In genomic region chr7:140070042-140070711, GRCm38 (mm10) we compare ENCODE assay signal across 9 mouse cellular contexts. TPM values are rescaled to one million over a fixed set of nuclear protein-coding genes. Genes with fewer than 3 reads are reported as not detected.
DNase-seq lines count a peak whose midpoint lies in the region; ATAC-seq and TF ChIP-seq lines count a peak whose summit lies in the region.
"Had no signal": no experiment of that assay in that cellular context is flagged by ENCODE, and none has a peak within 500 bp of the region (broad histone marks: within the 10 kb centered on the region; RNA-seq: fewer than 3 reads in every experiment).

No protein-coding gene starts in this region.

- peaks cover 80% of the 10 kb centered on the region for H3K27me3 ChIP-seq in heart, embryonic 12.5 days (replicated peaks)
- peaks cover 32% of the 10 kb centered on the region for H3K27me3 ChIP-seq in liver, embryonic 15.5 days
- peaks cover 8% of the 10 kb centered on the region for H3K27me3 ChIP-seq in stomach, embryonic 15.5 days (replicated peaks)

- H3K9ac ChIP-seq in heart, embryonic 12.5 days: peak overlapping the region; percentile 66
- no peak overlapping the region for H3K9ac ChIP-seq in liver, embryonic 15.5 days
- H3K9ac ChIP-seq in stomach, embryonic 15.5 days: no peak overlapping the region

- H3K4me1 ChIP-seq in lung, adult 2 months (ENCODE audit: control insufficient read depth, insufficient read depth, low read length): no peaks in the 10 kb centered on the region
- peaks cover 8% of the 10 kb centered on the region; the same call in 1 of the 2 replicates for H3K4me1 ChIP-seq in heart, embryonic 12.5 days (replicated peaks)
- no peaks in the 10 kb centered on the region for H3K4me1 ChIP-seq in liver, embryonic 15.5 days (replicated peaks)
- no peaks in the 10 kb centered on the region for H3K4me1 ChIP-seq in stomach, embryonic 15.5 days

- no peaks in the 10 kb centered on the region for H3K36me3 ChIP-seq in heart, embryonic 12.5 days
- H3K36me3 ChIP-seq in liver, embryonic 15.5 days (replicated peaks): no peaks in the 10 kb centered on the region
- H3K36me3 ChIP-seq in stomach, embryonic 15.5 days: no peaks in the 10 kb centered on the region

- peak; percentile 71; the same call in 1 of the 2 replicates for TF ChIP-seq POLR2A in lung, adult 2 months (IDR thresholded peaks at IDR 0.05; ENCODE audit: borderline replicate concordance, extremely low read depth, low read depth, low read length)

- no peak for DNase-seq in lung, adult 2 months
- no peak for DNase-seq in lung, postnatal 25 days (ENCODE audit: low spot score)
- no peak for DNase-seq in layer of hippocampus, adult 11-12 months (ENCODE audit: low spot score)
- no peak for DNase-seq in urinary bladder, adult 2 months (ENCODE audit: low spot score)

- WGBS in lung, adult 2 months: 31% methylated on average over 39 of the region's 39 CpGs
- 22% methylated on average over 39 of the region's 39 CpGs for WGBS in heart, embryonic 12.5 days
- WGBS in liver, embryonic 15.5 days (ENCODE audit: insufficient replicate concordance): 27% methylated on average over 39 of the region's 39 CpGs
- WGBS in stomach, embryonic 15.5 days: 31% methylated on average over 39 of the region's 39 CpGs

- no peak for TF ChIP-seq CTCF in lung, adult 2 months (IDR thresholded peaks at IDR 0.05; ENCODE audit: insufficient read depth, low read length)

- H3K9me3 ChIP-seq in heart, embryonic 12.5 days (replicated peaks): peaks cover 3% of the 10 kb centered on the region; the same call in 1 of the 2 replicates
- no peaks in the 10 kb centered on the region for H3K9me3 ChIP-seq in liver, embryonic 15.5 days (replicated peaks)
- H3K9me3 ChIP-seq in stomach, embryonic 15.5 days: no peaks in the 10 kb centered on the region

- ATAC-seq in heart, embryonic 12.5 days (ENCODE audit: insufficient number of reproducible peaks, low FRiP score): peak; percentile 51; the same call in 1 of the 2 replicates
- no peak for ATAC-seq in liver, embryonic 15.5 days (ENCODE audit: insufficient read depth)
- no peak for ATAC-seq in stomach, embryonic 15.5 days (ENCODE audit: insufficient read depth, low FRiP score, low read depth)
- ATAC-seq in frontal cortex, adult (ENCODE audit: low TSS enrichment): no peak

- H3K27ac ChIP-seq in heart, embryonic 12.5 days (ENCODE audit: poor library complexity, severe bottlenecking): no peak overlapping the region
- no peak overlapping the region for H3K27ac ChIP-seq in liver, embryonic 15.5 days (replicated peaks)
- no peak overlapping the region for H3K27ac ChIP-seq in stomach, embryonic 15.5 days

- peak overlapping the region; percentile 41 for H3K4me3 ChIP-seq in lung, adult 2 months (replicated peaks; ENCODE audit: extremely low read depth, low read depth, low read length)
- H3K4me3 ChIP-seq in heart, embryonic 12.5 days: peak overlapping the region; percentile 45
- H3K4me3 ChIP-seq in liver, embryonic 15.5 days (replicated peaks): peak overlapping the region; percentile 29
- H3K4me3 ChIP-seq in stomach, embryonic 15.5 days (replicated peaks): peak overlapping the region; percentile 26

- peak overlapping the region; percentile 77 for H3K4me2 ChIP-seq in heart, embryonic 12.5 days
- H3K4me2 ChIP-seq in liver, embryonic 15.5 days: peak overlapping the region; percentile 50
- H3K4me2 ChIP-seq in stomach, embryonic 15.5 days: peak overlapping the region; percentile 53

RNA-seq across cellular contexts. Expression of gene Caly, which starts 12.2 kb away (rescaled TPM):
- polyA plus RNA-seq in lung, adult 2 months (2012; rRNA removed): 0.20 and 0.27 TPM in 2 replicates
- 0.36 and 0.59 TPM in 2 replicates for polyA plus RNA-seq in heart, embryonic 12.5 days (2016; fragmentation: Nextera tagmentation; extraction: Ambion mirVana)
- polyA plus RNA-seq in liver, embryonic 15.5 days (2015; fragmentation: Nextera tagmentation; extraction: Ambion mirVana): not detected in 2 replicates
- polyA plus RNA-seq in stomach, embryonic 15.5 days (2015; fragmentation: Nextera tagmentation; extraction: Ambion mirVana): 3.4 and 3.6 TPM in 2 replicates
- polyA plus RNA-seq in urinary bladder, adult 2 months (2012; rRNA removed): 0.83 and 1.0 TPM in 2 replicates

RNA-seq across cellular contexts. Expression of gene Msx3, which starts 21.3 kb away (rescaled TPM):
- polyA plus RNA-seq in lung, adult 2 months (2012; rRNA removed): not detected in 2 replicates
- not detected in 2 replicates for polyA plus RNA-seq in heart, embryonic 12.5 days (2016; fragmentation: Nextera tagmentation; extraction: Ambion mirVana)
- not detected in 2 replicates for polyA plus RNA-seq in liver, embryonic 15.5 days (2015; fragmentation: Nextera tagmentation; extraction: Ambion mirVana)
- polyA plus RNA-seq in stomach, embryonic 15.5 days (2015; fragmentation: Nextera tagmentation; extraction: Ambion mirVana): not detected in 2 replicates
- 0.03 TPM in 2 replicates for polyA plus RNA-seq in urinary bladder, adult 2 months (2012; rRNA removed)
- polyA plus RNA-seq: large intestine, adult 2 months had no signal

RNA-seq across cellular contexts. Expression of gene Prap1, which starts 23.0 kb away (rescaled TPM):
- polyA plus RNA-seq in lung, adult 2 months (2012; rRNA removed): not detected in 2 replicates
- polyA plus RNA-seq in heart, embryonic 12.5 days (2016; fragmentation: Nextera tagmentation; extraction: Ambion mirVana): 0.44 TPM in 1 of 2 replicates, not detected in the other
- 0.74 and 0.79 TPM in 2 replicates for polyA plus RNA-seq in liver, embryonic 15.5 days (2015; fragmentation: Nextera tagmentation; extraction: Ambion mirVana)
- polyA plus RNA-seq in stomach, embryonic 15.5 days (2015; fragmentation: Nextera tagmentation; extraction: Ambion mirVana): 165 and 169 TPM in 2 replicates
- polyA plus RNA-seq in urinary bladder, adult 2 months (2012; rRNA removed): 3.3 TPM in 2 replicates

RNA-seq across cellular contexts. Expression of gene Fuom, which starts 32.1 kb away (rescaled TPM):
- 20.4 and 27.3 TPM in 2 replicates for polyA plus RNA-seq in lung, adult 2 months (2012; rRNA removed)
- 75.4 and 83.0 TPM in 2 replicates for polyA plus RNA-seq in heart, embryonic 12.5 days (2016; fragmentation: Nextera tagmentation; extraction: Ambion mirVana)
- 8.0 and 8.7 TPM in 2 replicates for polyA plus RNA-seq in liver, embryonic 15.5 days (2015; fragmentation: Nextera tagmentation; extraction: Ambion mirVana)
- 32.4 and 41.4 TPM in 2 replicates for polyA plus RNA-seq in stomach, embryonic 15.5 days (2015; fragmentation: Nextera tagmentation; extraction: Ambion mirVana)
- 61.2 and 63.5 TPM in 2 replicates for polyA plus RNA-seq in urinary bladder, adult 2 months (2012; rRNA removed)

RNA-seq across cellular contexts. Expression of gene Tubgcp2, which starts 33.7 kb away (rescaled TPM):
- 19.4 and 25.3 TPM in 2 replicates for polyA plus RNA-seq in lung, adult 2 months (2012; rRNA removed)
- 41.4 and 41.7 TPM in 2 replicates for polyA plus RNA-seq in heart, embryonic 12.5 days (2016; fragmentation: Nextera tagmentation; extraction: Ambion mirVana)
- polyA plus RNA-seq in liver, embryonic 15.5 days (2015; fragmentation: Nextera tagmentation; extraction: Ambion mirVana): 21.4 and 23.2 TPM in 2 replicates
- polyA plus RNA-seq in stomach, embryonic 15.5 days (2015; fragmentation: Nextera tagmentation; extraction: Ambion mirVana): 43.8 and 44.8 TPM in 2 replicates
- polyA plus RNA-seq in urinary bladder, adult 2 months (2012; rRNA removed): 33.2 and 33.3 TPM in 2 replicates

Comparison
In these comparisons a context has a peak if more than half of its experiments do, and no peak if none do; other contexts are left out.
1. RNA of gene Prap1, which starts 23.0 kb away (polyA plus RNA-seq): 165 to 169 TPM in stomach, embryonic 15.5 days; 3.3 TPM in urinary bladder, adult 2 months, 0.74 to 0.79 TPM in liver, embryonic 15.5 days, not detected in lung, adult 2 months and 0.44 TPM in heart, embryonic 12.5 days; every median in the first group is over 10 times any median in the second.
2. Peak in every context shown above with its lines, with median percentiles within 50 percentile points of each other: H3K4me3 ChIP-seq and H3K4me2 ChIP-seq.